Mouse (Mus musculus) brain, adult 2 months (tissue): ENCODE results near the gene Atl1.

Source experiments
- DNase-seq: peaks from one replicate; pipeline ENCODE4 v3.0.0; 2011; ENCODE audit warnings: low read depth, low spot score

Atl1 gene

GRCm38 (mm10) chr12:69892371-69893251 is at the start of gene Atl1, which contains the start of gene Map4k5:
TSS of gene Atl1 (plus strand) at chr12:69892614.
TSS of gene Map4k5 (minus strand) at chr12:69893200.
- peak; percentile 96 for DNase-seq

- DNase-seq = peak; percentile 91
Observed at GRCm38 (mm10) chr12:69843531-69844445, 48.6 kb upstream of the Atl1 start.

GRCm38 (mm10) chr12:69845722-69846121 is 46.7 kb upstream of the Atl1 start:
- DNase-seq = no peak

- DNase-seq = no peak
Observed at GRCm38 (mm10) chr12:69846499-69846898, 45.9 kb upstream of the Atl1 start.

- DNase-seq = no peak
Observed at GRCm38 (mm10) chr12:69848083-69848878, 44.1 kb upstream of the Atl1 start.

GRCm38 (mm10) chr12:69852288-69852687 is 40.1 kb upstream of the Atl1 start:
- DNase-seq = peak; percentile 53

- no peak for DNase-seq
Observed at GRCm38 (mm10) chr12:69853387-69853786, 39.0 kb upstream of the Atl1 start.

GRCm38 (mm10) chr12:69853942-69854341 is 38.5 kb upstream of the Atl1 start:
- DNase-seq = no peak

- DNase-seq = no peak
Observed at GRCm38 (mm10) chr12:69855641-69856300, 36.6 kb upstream of the Atl1 start.

GRCm38 (mm10) chr12:69856398-69856797 is 36.0 kb upstream of the Atl1 start:
- DNase-seq = peak; percentile 59

GRCm38 (mm10) chr12:69857597-69857996 is 34.8 kb upstream of the Atl1 start:
- no peak for DNase-seq

- DNase-seq = no peak
Observed at GRCm38 (mm10) chr12:69858847-69859246, 33.6 kb upstream of the Atl1 start.

- no peak for DNase-seq
Observed at GRCm38 (mm10) chr12:69863505-69863904, 28.9 kb upstream of the Atl1 start.

GRCm38 (mm10) chr12:69864164-69864692 is 28.2 kb upstream of the Atl1 start:
- DNase-seq = no peak

GRCm38 (mm10) chr12:69867338-69867737 is 25.1 kb upstream of the Atl1 start:
- DNase-seq = no peak

- DNase-seq = no peak
Observed at GRCm38 (mm10) chr12:69871632-69872031, 20.8 kb upstream of the Atl1 start.

- DNase-seq = peak; percentile 58
Observed at GRCm38 (mm10) chr12:69877842-69878363, 14.5 kb upstream of the Atl1 start.

- peak; percentile 46 for DNase-seq
Observed at GRCm38 (mm10) chr12:69879172-69879665, 13.2 kb upstream of the Atl1 start.

GRCm38 (mm10) chr12:69879739-69880138 is 12.7 kb upstream of the Atl1 start:
- DNase-seq = peak; percentile 80
